34 mouse cellular contexts compared by ENCODE assay signal in the genomic region with DNA sequence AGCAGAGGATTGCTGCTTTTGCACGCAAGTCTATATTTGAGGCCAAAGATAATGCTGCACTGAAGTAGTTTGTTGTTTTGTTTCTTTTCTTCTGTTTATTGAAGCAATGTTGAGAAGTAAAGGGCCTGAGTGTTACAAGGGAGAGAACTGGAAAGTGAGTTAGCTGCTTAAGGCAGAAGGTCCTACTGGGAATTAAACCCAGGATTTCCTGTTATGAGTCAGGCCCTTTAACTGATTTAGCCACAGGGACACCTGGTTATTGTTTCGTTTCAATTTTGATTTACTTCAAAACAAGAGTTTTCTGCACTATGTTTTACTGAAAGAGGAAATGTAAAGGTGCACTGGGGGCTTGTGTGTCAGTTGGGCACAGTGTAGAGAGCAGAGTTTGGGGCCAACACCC.
"Had no signal": no experiment of that assay in that cellular context is flagged by ENCODE, and none has a peak within 500 bp of the region (broad histone marks: within the 10 kb centered on the region; RNA-seq: fewer than 3 reads in every experiment).

No protein-coding gene starts in this region.

- H3K36me3 ChIP-seq: heart, embryonic 10.5 days; heart, embryonic 12.5 days; heart, embryonic 13.5 days; heart, embryonic 15.5 days; hindbrain, embryonic 10.5 days; hindbrain, embryonic 13.5 days; hindbrain, embryonic 15.5 days; intestine, embryonic 15.5 days; kidney, embryonic 15.5 days had no signal

- H3K27me3 ChIP-seq: heart, embryonic 12.5 days; heart, embryonic 13.5 days; heart, embryonic 15.5 days; hindbrain, embryonic 13.5 days; hindbrain, embryonic 15.5 days; intestine, embryonic 15.5 days; kidney, embryonic 15.5 days had no signal

- H3K9me3 ChIP-seq: heart, embryonic 10.5 days; heart, embryonic 12.5 days; heart, embryonic 13.5 days; heart, embryonic 15.5 days; hindbrain, embryonic 10.5 days; hindbrain, embryonic 13.5 days; hindbrain, embryonic 15.5 days; intestine, embryonic 15.5 days; kidney, embryonic 15.5 days had no signal

- DNase-seq: heart, postnatal 10 days; heart, postnatal 14 days; heart, postnatal 36 days; heart, postnatal 4 days; kidney, adult 11 months; kidney, adult 18-20 months; kidney, adult 2 months; kidney, adult 9 months; kidney, postnatal 10 days; kidney, postnatal 14 days; kidney, postnatal 25 days; kidney, postnatal 36 days; kidney, postnatal 4 days; layer of hippocampus, adult 9-11 months; layer of hippocampus, postnatal 36 days had no signal

- H3K4me2 ChIP-seq: heart, embryonic 11.5 days; heart, embryonic 12.5 days; heart, embryonic 13.5 days; heart, embryonic 15.5 days; hindbrain, embryonic 13.5 days; hindbrain, embryonic 14.5 days; hindbrain, embryonic 15.5 days; intestine, embryonic 15.5 days; kidney, embryonic 15.5 days had no signal

- H3K4me3 ChIP-seq: heart, embryonic 10.5 days; heart, embryonic 12.5 days; heart, embryonic 13.5 days; heart, embryonic 15.5 days; hindbrain, embryonic 10.5 days; hindbrain, embryonic 13.5 days; hindbrain, embryonic 15.5 days; intestine, embryonic 15.5 days; kidney, embryonic 15.5 days; layer of hippocampus, adult 2 months; left cerebral cortex, adult 2 months had no signal

- H3K9ac ChIP-seq: heart, embryonic 12.5 days; heart, embryonic 13.5 days; heart, embryonic 15.5 days; hindbrain, embryonic 13.5 days; hindbrain, embryonic 14.5 days; hindbrain, embryonic 15.5 days; intestine, embryonic 15.5 days; kidney, embryonic 15.5 days had no signal

- ATAC-seq: hindbrain, embryonic 16.5 days; hindbrain, postnatal 0 days; inflammation-experienced regulatory T-cells, adult 6 months; intestine, embryonic 15.5 days; intestine, embryonic 16.5 days; intestine, postnatal 0 days had no signal

- H3K27ac ChIP-seq: heart, embryonic 10.5 days; heart, embryonic 13.5 days; heart, embryonic 15.5 days; hindbrain, embryonic 10.5 days; hindbrain, embryonic 13.5 days; hindbrain, embryonic 14.5 days; hindbrain, embryonic 15.5 days; hindbrain, postnatal 0 days; intestine, embryonic 15.5 days; kidney, embryonic 15.5 days; kidney, postnatal 0 days; layer of hippocampus, adult 2 months had no signal

- H3K4me1 ChIP-seq: heart, embryonic 10.5 days; heart, embryonic 12.5 days; heart, embryonic 13.5 days; heart, embryonic 15.5 days; hindbrain, embryonic 10.5 days; hindbrain, embryonic 13.5 days; hindbrain, embryonic 15.5 days; intestine, embryonic 15.5 days; kidney, embryonic 15.5 days had no signal
